Mouse (Mus musculus) left cerebral cortex, postnatal 25 days (tissue): ENCODE results near the gene Fndc1. TPM values are rescaled to one million over a fixed set of nuclear protein-coding genes. Genes with fewer than 3 reads are reported as not detected.

Experiments used
- DNase-seq, 2 experiments: peaks; one replicate each; pipeline ENCODE4 v3.0.0; 2022; ENCODE audit warnings: low spot score in 2 of 2, mixed read lengths in 1 of 2
- intact Hi-C: fragments of 180-260 bp; cut with DNase I; formaldehyde crosslinking; loops from one replicate; pipeline ENCODE4 v1.15.1; 2025
- total RNA-seq, 2 experiments: library from RNA; stranded (reverse); gene quantifications; 2 replicates each; pipeline ENCODE4 v1.2.3; 2021

Fndc1 gene
- 1 to 10 TPM; 5.9 to 7.0 TPM for total RNA-seq

DNA sequence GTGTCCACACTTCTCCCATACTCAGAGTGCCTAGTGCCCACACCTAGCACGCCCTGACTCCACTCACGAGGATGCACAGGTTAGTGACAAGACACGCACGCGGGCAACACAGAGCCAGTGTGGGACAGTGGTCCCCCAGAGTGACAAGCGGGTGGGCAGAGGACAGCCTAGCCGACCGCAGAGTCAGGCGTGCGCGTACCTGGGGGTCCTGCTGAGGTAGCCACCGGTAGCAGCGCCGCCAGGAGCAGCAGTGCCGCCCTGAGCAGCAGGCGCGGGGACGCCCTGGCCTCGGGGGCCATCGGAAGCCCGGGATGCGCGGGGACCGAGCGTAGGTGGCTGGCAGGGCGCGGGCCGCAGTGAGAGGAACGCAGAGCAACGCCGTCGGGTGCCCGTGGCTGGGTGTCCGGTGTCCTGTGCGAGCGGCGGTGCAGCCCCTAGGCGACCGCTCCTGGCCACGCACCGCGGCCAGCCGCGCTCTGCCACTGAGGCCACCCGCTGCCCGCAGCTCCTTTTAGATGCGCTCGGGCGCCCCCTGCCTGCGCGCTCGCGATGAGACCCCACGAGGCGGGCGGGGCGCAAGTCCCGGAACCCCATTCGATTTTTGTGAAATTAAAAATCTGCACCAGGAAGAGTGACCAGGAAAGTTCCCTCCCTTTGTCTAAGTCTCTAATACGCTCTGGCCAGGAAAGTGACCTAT lies at the start of gene Fndc1:
Gene Fndc1, minus strand, starts transcription at position 484 of the 697 bp plus-strand sequence.
- intact Hi-C loops: loop anchor here (2.0 kb wide), 2 partner anchors 230 to 382 kb away; no protein-coding TSS in a partner anchor

DNA sequence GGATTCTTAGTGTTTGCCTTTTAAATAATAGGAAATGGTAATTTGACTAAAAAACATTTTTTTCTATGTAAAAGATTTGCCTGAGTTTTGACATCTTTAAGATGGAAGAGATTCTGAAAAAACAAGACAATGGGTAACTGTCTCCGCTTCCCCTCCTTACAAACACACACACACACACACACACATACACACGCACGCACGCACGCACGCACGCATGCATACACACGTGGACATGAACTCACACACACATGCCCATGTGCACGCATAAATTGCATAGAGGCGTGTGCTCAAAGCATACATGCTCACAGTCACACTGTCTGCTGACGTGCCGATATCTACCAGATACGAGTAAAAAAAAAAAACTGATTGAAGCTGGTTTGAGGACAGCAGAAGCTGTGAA lies 49.4 kb upstream of the Fndc1 start:
- DNase-seq: no peak
- intact Hi-C loops: no loop called here

More for the DNA sequence above, at the start of gene Fndc1:
- DNase-seq: peak; percentile 32 to 68

DNA sequence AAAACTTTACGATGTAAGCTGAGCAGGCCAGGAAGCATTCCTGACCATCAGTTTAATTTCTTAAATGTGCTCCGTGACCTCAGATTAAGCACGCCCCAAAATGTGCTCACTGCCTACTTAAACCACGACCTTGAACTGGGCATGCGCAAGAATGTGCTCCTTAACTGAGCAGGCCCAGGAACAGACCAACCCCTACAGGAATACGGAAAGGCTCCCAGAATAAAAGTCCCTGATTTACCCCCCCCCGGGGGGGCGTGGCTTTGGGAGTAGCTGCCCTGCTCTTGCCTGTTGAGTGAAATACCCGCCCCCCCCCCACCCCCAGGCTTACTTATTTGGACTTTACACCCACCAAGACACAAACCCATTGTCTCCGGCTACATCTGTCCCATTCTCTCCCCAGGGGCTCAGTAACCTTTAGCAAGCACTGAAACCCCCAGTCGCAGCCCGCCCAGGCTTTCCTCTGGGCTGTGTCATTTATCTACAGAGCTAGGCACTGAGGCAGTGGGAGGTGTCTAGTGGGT lies 48.9 kb upstream of the Fndc1 start:
- intact Hi-C loops: no loop called here
- no peak for DNase-seq

DNA sequence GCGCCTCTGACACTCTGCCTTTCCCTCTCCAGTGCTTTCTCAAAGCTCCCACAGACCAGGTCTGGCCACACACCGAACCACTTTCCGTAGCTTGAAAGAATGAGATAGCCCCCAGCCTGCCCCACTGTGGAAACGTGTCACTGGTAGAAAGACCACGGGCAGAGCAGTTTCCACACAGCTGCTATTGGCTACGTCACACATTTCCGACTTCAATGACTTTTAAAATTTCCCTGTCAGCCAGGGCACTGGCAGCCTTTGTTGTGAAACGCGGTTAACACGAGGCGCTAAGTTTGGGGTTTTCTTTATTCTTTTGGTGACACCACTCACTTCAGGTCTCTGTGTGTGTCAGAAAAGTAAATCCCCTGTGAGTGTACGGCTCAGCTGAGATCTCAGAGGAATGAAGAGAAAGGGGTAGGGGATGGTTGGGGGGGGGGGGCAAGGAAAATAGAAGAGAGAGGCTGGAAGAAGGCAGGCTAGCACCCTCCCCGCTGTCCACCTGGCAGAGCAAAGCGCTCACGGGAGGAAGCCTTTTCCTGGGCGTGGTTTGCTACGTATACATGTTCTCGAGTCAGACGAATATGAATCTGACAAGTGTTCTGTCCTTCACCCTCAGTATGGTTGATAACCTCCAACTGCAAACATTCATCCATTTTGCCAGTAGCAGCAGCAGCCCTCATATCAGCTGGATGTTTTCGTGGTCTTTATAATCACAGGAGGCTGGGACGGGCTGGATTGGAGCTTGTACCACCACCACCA lies 47.9 kb upstream of the Fndc1 start:
- DNase-seq: no peak
- intact Hi-C loops: no loop called here

DNA sequence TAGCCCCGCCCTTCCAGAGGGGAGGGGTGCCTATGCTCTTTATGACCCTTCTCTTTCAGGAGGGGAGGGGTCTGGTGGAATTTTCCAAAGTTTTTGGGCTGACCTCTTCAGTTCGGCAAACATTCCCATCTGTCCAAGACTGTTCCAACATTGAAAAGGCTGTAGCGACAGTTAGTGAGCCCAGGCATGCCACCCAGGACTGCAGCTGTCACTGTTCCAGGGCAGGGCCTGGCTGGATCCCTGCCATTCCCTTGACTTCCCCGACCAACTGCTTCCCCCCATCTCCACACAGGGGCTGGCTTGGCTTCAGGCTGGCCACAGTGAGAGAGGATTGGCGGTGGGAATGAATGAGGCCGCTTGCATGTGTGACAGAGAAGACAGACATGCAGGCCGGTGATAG lies 46.3 kb upstream of the Fndc1 start:
- intact Hi-C loops: no loop called here
- no peak for DNase-seq

DNA sequence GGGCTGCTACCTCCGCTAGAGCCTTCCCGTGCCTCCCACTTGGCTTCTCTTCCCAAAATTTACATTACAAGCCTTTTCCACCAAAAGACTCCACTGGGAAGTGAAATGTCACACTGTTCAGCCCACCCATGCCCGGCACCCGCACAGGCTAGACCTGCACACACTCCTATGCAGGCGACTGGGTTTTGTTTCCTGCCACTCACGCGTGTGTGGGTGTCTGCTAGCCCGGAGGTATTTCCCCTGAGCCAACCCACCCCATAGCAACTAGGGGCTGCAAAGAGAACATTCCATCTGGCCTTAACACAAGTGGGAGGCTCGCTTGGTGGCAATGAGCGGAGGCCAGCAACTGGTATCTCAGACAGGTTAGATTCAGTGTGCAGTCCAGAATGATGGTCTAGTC lies 44.7 kb upstream of the Fndc1 start:
- intact Hi-C loops: no loop called here

DNA sequence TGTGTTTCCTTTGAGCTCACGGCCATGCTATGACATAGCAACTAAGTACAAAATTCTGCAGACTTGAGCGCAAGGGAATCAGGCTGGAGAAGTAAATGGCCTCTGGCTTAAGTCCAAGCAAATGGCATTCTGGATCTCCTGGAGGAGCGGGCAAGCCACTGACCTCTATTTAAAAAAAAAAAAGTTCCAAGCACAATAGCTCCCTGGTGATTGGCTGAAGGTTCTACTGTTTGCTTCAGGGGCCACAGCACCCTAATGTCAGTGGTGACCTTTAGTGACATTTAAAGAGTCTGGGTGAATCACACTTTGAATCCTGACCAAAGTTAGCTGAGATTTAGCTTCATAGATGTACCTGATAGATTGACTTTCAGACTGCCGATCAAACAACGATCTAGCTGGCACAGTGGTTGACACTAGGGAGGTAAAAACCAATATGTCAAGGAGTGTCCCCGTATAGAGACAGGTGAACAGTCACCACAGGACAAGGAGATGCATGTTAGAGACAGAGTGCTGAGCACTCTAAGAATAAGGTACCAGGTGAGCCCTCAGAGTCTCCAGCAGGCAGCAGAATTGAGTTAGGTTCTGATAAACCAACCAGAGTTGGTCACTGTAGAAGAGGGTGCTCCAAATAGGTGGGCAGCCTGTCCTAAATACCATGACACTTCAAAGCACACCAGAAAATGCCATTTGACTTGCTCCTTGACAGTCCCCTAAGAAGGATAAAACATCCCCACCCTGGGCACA lies 43.9 kb upstream of the Fndc1 start:
- DNase-seq: no peak
- intact Hi-C loops: no loop called here

More for the DNA sequence above, 44.7 kb upstream of the Fndc1 start:
- DNase-seq: peak; percentile 14 to 65

DNA sequence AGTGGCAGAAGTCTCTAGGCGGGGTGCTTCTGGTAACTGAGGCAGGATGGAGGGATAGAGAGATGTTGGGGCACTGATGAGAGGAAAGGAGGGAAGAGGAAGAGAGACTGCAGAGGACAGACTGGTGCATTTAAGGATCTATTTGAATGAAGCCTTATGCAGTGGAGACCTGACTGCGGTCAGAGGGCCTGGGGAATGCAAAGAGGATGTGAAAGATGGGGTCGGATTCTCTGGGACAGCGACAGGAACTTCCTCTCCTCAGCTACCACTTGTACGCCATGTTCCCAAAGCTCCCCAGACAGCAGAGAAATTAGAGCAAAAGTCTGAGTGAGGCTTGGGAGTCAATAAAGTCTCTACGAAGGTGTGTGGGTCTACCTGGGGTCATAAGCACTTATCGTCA lies 42.0 kb upstream of the Fndc1 start:
- DNase-seq: no peak
- intact Hi-C loops: loop anchor here (2.0 kb wide), 2 partner anchors 60 to 70 kb away; no protein-coding TSS in a partner anchor

DNA sequence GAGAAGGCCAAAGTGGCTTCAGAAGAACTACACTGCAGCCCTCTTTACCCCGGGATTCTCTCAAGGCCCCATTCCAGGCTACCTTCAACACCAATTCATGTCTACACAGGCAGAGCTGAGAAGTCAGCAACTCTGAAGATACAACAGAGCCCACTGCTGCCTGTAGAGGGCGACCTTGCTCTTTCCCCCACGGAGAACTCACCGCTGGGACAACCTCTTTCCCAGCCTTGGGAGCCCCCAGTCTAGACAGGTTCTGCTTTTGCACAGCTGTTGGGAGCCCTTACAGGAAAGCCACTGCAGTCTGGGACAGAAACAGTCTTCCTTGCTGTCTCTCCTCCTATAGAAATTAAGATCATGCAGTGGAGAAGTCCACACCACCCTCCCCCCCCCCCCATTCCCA lies 41.5 kb upstream of the Fndc1 start:
- DNase-seq: peak; percentile 77 to 83
- intact Hi-C loops: loop anchor here (2.0 kb wide), 2 partner anchors 60 to 70 kb away; no protein-coding TSS in a partner anchor

DNA sequence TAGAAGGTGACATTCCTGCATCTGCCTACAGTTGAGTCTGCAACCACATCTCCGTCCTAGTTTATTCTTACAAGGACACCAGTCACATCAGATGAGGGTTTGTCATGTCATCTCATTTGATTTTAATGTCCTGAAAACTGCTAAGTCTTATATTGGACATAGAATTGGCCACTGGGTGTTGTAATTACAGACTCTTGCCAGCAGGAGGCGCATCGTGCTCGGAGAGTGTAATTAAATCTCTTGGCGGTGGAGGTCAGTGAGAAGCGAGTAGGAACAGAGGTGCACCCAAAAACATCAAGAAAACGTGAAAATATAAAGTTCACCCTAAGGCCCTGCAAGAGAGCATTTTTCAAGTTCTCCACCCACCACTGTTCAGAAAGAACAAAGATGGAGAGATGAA lies 37.6 kb upstream of the Fndc1 start:
- intact Hi-C loops: no loop called here
- no peak for DNase-seq

DNA sequence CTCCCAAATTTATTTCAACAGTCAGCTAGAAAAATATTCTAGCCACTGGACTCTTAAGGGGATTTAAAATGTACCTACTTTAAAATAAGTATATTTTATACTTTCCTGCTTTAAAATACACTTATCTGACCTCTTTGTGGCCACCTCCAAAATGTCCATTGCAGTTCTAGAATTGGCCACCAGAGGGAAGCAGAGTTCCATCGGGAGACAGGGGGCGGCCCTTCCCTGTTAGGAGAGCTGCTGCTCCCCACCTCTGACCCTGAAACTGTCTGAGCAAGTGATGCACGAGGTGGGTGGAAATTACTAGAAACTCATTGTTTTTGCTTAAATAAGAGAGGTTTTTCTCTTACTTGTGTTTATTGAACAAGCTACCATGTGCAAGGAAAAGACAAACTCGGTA lies 36.6 kb upstream of the Fndc1 start:
- intact Hi-C loops: no loop called here
- DNase-seq: peak; percentile 50 to 61

DNA sequence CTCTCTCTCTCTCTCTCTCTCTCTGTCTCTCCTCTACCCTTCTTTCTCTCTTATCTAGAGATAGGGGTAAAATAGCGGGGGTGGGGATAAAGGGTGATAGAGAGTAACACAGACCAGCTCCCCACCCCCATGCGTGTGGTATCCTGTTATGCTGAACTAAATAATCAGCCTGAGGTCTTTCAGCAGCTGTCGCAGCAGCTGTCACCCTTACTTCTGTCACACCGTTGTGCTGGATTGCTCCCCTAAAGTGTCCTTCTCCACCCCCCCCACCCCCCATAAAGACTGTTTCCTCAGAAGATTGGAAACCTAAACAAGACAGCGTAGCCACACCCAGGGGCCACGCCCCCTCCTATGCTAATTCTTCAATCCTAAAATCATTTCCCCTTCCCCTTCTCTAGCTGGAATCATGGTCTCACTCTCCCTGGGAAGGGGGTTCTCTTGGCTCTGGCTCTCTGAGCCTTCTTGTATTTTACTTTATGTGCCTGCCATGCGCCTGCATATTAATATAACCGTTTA lies 33.8 kb upstream of the Fndc1 start:
- no peak for DNase-seq
- intact Hi-C loops: no loop called here

DNA sequence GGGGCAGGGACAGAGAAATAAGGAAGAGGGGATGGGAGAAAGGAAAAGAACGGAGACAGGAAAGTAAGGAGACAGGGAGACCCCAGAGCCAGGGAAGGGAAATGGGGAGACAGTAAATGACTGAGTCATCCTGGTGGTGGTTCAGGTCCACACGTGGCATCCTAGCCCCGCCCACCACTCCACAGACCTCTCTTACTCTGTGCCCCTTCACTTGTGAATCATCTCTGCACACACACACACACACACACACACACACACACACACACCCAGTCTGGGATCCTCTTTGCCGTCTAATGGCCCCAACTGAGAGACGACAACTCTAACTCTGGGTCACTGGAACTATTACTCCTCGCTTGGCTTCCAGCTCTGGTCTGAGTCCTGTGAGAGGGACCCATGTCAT lies 30.6 kb upstream of the Fndc1 start:
- DNase-seq: no peak
- intact Hi-C loops: no loop called here

DNA sequence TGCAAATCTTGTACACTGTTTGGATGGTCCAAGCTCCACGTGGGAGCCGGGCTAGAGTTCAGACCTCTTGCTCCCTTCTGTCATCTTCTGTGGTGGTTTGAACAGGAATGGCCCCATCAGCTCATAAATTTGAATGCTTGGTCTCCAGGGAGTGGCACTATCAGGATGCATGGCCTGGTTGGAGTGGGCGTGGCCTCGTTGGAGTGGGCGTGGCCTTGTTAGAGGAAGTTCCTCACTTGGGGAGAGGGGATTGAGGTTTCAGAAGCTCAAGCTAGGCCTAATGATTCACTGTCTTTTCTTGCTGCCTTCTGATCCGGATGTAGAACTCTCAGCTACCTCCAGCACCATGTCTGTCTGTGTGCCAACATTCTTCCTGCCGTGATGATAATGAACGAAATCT lies 28.7 kb upstream of the Fndc1 start:
- intact Hi-C loops: no loop called here
- DNase-seq: no peak

DNA sequence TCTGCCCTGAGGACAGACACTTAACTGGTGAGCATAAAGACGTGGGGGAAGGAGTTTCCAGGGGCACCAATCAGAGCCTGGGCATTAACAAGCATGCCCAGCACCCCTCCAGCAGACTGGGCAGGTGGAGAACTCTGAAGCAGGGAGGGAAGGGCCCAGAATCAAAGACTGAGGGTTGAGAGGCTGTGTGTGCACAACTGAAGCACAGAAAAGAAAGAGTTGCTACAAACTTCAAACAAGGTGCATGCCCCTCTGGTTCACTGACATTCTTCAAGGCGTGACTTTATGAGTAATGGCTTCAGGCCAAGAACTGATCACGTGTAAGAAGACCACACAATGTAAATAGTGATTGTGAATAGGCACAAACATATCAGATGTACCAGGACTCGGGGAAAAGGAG lies 24.9 kb upstream of the Fndc1 start:
- intact Hi-C loops: no loop called here
- no peak for DNase-seq

DNA sequence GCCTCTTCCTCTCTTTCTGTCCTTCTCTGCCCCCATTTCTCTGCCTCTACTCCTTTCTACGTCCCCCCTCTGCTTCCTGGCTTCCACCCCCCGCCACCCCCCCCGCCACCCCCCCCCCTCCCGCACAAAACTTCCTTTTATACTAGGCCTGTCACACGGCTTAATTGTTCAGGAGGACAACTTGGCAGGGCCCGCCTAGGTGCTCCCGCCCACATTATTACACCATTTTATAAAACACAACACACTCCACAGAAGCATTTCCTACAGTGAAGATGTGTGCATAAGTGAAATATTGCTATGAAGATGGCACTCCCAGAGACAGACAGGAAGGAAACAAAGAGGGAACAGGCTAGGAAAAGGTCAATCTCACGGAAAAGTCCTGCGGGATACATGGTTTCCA lies 24.4 kb upstream of the Fndc1 start:
- intact Hi-C loops: no loop called here

DNA sequence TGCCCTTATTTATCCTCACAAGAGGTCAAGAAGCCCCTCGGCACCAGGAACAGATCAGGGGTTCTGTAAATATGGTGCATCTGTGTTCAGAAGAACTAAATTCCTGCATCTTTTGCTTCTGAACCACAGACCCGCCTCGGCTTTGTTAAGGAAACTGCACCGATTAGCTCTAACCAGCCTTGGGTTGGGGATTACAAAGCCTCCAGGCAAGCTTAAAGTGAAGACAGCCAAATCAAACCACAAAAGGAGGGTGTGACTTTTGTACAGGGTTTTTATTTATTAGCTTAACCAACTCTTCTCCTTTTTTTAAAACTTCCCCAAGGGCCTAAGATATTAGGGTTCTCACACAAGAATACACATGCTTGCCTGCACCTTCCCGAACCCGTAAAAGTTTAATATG lies 23.1 kb upstream of the Fndc1 start:
- intact Hi-C loops: no loop called here

More for the DNA sequence above, 24.4 kb upstream of the Fndc1 start:
- no peak for DNase-seq

DNA sequence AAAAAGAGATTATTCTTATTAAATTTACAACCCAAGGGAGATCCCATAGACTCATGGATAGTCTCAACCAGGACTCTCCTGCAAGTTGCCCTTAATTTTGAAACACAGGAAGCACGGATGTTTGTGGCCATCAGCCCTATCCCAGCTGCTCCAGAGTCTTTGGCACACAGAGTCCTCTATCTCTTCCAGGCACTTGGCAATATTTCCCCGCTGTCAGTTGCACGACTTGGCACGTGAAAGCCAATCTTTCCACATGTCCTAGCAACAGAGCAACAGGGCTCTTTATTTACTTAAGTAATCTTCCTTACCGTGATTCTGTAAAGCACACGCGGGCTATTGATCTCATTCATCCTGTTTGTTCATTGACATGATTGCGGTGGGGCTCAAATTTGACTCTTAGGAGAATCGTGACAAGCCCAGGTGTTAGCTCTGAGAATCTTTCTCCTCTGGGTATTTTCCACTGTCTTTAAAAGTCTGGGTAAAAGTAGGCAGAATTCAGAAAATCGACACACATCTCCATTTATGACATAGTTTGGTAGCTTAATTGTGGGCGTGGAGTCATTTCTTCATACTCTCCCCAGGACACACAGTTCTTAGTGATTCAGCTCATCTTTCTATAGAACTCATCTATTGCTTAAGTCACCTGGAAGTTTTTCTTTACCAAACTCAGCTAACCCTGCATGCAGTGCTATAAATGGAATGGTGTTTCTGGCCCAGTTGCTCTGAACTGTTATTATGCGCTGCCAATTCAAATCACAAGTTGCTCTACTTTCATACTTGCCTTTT lies 13.6 kb upstream of the Fndc1 start:
- intact Hi-C loops: no loop called here

More for the DNA sequence above, 23.1 kb upstream of the Fndc1 start:
- no peak for DNase-seq

DNA sequence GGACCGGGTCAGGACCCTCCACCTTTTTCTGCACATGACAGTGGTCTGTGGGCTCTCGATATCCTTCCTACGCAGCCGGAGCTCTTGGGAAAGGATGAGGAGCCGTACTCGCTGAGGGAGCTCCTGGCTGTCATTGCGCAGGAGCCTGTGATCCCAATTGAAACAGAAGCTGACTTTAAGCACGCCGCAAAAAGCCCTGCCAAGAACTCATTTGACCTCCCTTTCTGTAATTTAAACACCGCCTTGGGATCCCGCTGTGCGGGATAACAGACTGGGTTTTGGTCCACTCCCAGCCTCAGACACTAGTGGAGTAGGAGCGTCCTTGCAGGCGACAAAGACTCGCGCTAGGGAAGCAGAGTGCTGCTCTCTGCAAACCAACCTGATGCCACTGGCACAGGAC lies 484 bp upstream of the Fndc1 start:
- intact Hi-C loops: loop anchor here (2.0 kb wide), 2 partner anchors 231 to 383 kb away; no protein-coding TSS in a partner anchor
- peak in 1 of 2 experiments; percentile 21 for DNase-seq

More for the DNA sequence above, 13.6 kb upstream of the Fndc1 start:
- DNase-seq: peak; percentile 14
